Comparison of ENCODE assay signal across 21 mouse cellular contexts in the genomic region with DNA sequence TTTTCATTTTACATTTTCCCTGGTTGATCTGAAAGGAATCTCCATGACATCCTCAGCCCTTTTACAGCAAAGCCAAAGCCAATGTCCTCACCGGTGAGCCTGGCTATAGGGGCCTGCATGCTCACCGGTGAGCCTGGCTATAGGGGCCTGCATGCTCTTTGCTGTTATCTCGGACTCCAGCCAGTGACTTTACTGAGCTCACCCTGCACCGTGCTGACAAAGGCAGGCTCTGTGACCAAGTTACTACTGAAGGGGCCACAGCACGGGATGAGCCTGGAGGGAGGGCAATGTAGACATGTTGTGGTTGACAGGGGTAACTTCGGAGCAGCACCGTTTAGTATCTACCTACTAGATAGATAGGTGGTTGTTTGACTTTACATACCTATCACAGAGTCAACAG.
"Had no signal": no experiment of that assay in that cellular context is flagged by ENCODE, and none has a peak within 500 bp of the region (broad histone marks: within the 10 kb centered on the region; RNA-seq: fewer than 3 reads in every experiment).

No protein-coding gene starts in this region.

- H3K4me1 ChIP-seq: limb, embryonic 12.5 days; limb, embryonic 15.5 days; neural tube, embryonic 12.5 days; neural tube, embryonic 15.5 days had no signal

- H3K4me3 ChIP-seq: layer of hippocampus, adult 2 months; left cerebral cortex, adult 2 months; limb, embryonic 12.5 days; limb, embryonic 15.5 days; neural tube, embryonic 12.5 days; neural tube, embryonic 15.5 days had no signal

- H3K27me3 ChIP-seq: limb, embryonic 12.5 days; limb, embryonic 15.5 days; neural tube, embryonic 12.5 days; neural tube, embryonic 15.5 days had no signal

- H3K9ac ChIP-seq: limb, embryonic 12.5 days; limb, embryonic 15.5 days; neural tube, embryonic 12.5 days; neural tube, embryonic 15.5 days had no signal

- H3K27ac ChIP-seq: layer of hippocampus, adult 2 months; left cerebral cortex, adult 2 months; limb, embryonic 12.5 days; limb, embryonic 15.5 days; neural tube, embryonic 12.5 days; neural tube, embryonic 15.5 days; stomach, postnatal 0 days had no signal

- H3K4me2 ChIP-seq: limb, embryonic 12.5 days; limb, embryonic 15.5 days; midbrain, embryonic 11.5 days; neural tube, embryonic 12.5 days; neural tube, embryonic 15.5 days had no signal

- DNase-seq: kidney, adult 11 months; kidney, adult 9 months; kidney, postnatal 14 days; layer of hippocampus, adult 9-11 months; left cerebral cortex, postnatal 4 days; lung, adult 2 months; lung, postnatal 14 days; midbrain, embryonic 14.5 days; right cerebral cortex, adult 18-20 months; right cerebral cortex, postnatal 14 days; right cerebral cortex, postnatal 4 days; thymus, adult 2 months; thymus, postnatal 25 days had no signal

- H3K9me3 ChIP-seq: limb, embryonic 12.5 days; limb, embryonic 15.5 days; neural tube, embryonic 12.5 days; neural tube, embryonic 15.5 days had no signal
